Mouse (Mus musculus) inflammation-experienced regulatory T-cells, adult 6 months (primary cell): ENCODE measurements around the gene Rnf208. TPM values are rescaled to one million over a fixed set of nuclear protein-coding genes. Genes with fewer than 3 reads are reported as not detected.

Experiments used
- ATAC-seq: one replicate; pipeline ENCODE4 v1.8.0; 2017
- polyA plus RNA-seq, 3 experiments: library from polyadenylated mRNA; unstranded; fragments of 100-300 nt; shearing (Covaris generic); gene quantifications; one replicate each; pipeline ENCODE4 v1.2.1; 2017

Rnf208 gene
- polyA plus RNA-seq, 3 experiments from 2014 or later, result 0.53 to 1.6 (median 0.99) TPM

DNA sequence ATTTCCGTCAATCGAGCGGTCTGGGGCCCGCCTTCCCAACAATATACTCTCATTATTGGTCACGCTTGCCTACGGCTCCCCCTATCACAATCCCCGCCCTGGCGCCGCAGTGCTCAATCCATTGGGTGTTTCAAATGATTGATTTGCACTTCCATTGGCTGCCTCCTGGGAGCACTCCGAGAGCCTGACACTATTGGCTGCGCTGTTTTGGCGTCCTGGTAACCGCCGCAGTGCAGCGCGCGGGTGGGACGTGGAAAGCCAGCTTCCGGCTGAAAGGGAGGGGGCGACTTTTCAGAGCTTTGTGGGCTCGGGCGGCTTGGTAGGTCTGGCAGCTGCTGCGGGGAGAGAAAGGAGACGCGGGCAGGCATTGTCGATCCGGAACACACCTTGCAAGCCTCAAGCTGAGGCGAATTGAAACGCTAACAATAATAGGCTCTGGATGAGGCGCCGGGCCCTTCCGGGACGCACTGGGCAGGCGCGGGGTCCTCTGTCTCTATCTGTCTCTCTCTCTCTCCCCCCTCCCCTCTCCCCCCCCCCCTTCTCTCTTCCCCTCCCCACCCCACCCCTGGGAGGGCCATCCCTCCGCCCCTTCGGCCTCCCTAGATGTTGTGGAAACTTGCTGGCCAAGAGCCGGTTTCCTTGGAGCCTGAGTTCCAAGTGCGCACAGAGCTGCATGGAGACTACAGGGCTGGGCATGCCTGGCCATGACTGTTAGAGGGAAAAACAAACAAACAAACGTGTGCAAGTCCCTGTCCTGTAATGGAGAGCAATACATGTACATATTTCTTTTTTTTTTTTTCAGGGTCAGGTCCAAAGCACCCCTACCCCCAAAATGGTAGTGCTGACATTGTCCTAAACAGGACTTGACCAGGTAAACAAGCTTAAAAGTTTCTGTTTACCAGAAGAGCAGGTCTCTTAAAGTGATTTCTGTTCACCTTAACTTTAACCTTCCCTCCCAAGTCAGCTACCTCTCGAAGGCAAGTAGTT, 17.0 kb upstream of the Rnf208 start:
- ATAC-seq, result peak; percentile 90

DNA sequence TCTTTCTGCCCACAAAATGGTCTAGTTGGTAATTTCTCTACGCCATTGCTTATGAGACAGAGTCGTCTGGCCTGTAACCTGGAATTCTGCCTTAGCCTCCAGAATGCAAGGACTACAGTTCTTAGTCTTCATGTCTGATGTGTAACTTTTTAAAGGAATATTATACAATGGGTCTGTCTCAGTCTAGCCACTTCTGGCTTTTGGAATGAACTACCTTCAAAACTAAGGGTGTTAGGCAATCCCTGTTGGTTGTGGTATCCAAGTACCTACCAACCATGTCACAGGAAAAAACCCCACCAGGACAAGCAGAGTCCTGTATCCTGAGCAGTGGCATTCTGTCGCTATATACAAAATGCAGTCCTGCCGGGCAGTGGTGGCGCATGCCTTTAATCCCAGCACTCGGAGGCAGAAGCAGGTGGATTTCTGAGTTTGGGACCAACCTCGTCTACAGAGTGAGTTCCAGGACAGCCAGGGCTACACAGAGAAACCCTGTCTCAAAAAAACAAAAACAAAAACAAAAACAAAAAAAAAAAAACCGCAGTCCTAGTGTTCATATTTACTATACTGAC, 16.2 kb upstream of the Rnf208 start:
- no peak for ATAC-seq

DNA sequence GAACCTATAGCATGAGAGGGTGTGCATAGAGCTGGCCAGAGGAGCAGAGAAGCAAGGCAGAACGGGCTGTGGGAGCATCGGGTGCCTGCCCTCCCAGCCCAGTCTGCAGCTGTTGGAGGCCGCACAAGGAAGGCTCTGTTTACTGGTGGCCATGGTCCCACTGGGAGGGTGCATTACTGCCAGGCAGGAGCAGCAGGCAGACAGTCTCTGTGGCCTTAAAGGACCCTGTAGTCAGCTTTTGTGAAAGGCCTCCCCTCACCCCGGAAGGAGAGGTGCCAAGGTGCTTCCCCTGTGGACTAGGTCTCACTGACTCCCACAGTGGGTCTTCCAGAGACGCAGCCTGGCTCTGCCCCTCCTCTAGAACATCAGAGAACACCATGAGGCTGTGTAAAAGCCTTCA, 15.2 kb upstream of the Rnf208 start:
- no peak for ATAC-seq

DNA sequence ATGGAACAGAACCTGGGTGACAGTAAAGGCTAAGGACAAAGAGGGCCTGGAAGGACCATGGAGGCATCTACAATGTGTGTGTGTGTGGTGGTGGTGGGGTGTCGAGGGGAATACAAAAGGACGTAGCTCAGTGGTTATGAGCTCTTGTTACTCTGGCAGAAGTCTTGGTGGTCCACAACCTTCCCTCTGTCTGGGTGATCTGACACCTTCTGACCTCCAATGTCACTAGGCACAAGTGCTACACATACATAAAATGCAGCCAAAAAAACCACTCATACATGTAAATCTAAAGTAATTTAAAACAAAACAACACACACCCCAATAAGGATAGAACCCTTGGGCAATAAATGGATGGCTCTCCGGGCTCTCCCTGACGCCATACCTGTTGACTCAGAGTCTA, 14.6 kb upstream of the Rnf208 start:
- no peak for ATAC-seq

DNA sequence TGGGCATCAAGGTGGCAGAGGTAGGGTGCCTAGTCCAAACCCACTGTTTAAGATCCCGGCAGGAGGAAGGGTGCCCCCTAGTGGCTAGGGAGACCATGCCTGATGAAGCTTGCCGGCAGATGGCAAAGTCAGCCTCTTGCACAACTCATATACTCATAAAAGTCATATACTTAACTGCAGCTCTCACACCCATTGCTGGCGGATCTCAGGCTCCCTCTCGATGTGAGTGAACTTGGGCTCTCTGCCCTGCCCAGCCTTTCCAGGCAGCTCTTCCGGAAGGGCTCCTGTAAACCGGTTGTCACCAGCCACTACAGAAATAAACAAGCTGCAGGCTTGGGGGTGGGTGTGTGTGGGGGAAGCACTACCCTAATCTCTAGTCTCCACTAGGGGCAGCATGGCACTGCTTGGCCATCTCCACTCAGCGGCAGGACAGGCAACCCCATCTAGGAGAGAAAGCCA, 13.6 kb upstream of the Rnf208 start:
- ATAC-seq, result peak; percentile 48

DNA sequence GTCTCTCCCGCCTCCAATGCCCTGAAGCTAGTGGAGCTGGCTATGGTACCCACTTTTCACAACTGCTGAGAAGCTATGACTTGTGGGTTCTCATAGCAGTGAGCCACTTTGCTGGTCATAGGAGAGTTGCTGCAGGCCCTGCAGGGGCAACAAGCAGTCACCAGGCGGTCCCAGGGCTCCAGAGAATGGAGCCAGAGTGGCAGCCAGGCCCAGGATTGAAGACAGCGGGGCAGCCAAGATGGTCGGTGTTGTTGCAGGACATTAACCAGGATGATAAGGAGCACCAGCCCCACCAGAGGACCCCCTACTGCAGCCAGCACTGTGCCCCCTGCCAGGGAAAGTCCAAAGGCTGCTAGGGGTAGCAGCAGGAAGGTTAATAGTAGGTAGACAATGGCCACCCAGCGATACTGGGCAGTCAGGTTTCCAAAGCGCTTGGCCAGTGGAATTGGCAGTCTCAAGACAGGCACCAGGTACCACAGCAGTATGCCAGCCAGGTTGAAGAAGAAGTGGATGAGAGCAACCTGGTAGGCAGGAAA, 13.0 kb upstream of the Rnf208 start:
- no peak for ATAC-seq

DNA sequence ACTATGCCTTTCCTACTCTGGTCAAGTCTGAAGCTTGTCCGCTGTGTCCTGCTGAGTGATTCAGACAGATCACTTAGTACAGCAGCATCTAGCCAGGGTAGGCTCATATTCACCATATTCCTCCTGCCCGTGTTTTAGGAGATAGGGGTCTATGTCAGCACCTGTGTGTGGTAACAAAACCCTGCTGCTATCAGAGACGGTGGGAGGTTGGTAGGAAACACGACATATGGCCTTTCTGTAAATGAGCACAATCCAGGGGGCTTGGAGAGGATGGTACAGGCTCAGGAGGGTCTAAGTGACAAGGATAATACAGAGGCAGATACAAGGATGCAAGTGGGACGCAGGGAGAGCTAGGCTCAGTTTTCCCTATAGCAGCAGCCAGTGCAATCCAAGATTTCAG, 12.5 kb upstream of the Rnf208 start:
- ATAC-seq, result no peak

DNA sequence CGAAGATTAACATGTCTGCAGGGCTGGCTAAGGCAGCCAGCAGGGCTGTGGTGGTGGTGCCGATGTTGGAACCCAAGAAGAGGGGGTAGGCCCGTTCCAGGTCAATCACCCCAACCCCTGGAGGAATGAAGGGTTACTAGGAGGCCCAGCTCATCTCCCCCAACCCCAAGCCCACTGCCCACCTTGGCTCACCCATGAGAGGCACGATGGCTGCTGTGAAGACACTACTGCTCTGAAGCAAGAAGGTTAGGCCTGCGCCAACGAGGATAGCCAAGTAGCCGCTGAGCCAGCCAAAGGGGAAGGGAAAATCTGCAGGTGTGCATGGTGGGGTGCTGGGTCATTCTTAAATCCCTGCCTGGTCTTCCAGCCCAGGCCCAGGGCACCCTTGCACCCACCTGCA, 11.5 kb upstream of the Rnf208 start:
- ATAC-seq, result no peak

DNA sequence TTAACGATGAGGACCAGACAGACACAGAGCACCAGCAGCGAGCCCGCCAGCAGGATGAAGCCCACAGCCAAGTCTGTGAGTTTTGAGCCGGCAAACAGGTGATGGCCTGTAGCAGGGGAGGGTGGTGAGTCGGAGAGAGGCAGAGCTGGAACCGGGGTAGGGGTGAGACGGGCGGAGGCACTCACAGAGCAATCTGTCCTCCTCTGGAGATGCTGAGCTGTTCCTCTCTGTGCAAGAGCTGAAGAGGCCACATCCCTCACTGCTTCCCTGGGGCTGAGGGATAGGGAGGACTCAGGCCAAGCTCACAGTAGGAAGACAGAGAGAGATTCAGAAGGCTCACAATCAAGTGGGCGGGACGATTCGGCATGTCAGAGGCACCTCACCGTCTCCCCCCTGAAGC, 11.0 kb upstream of the Rnf208 start:
- no peak for ATAC-seq

DNA sequence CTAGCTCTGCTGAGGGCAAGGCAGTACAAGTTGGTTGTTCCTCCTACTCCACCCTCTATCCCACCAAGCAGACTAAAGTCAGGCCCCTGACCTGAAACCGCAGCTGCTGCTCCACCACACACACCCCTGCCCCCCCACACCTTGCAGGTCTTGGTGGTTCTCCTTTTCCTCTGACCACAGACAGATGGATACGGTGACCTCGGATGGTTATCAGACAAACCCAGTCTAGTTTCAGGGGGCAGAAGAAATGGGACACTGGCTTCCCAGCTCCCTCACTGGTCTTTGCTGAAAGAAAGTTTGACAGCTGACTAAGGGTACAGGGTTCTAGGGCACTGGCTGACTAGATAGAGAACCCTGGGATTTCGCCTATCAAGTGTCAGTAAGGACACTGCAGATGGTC, 8.6 kb upstream of the Rnf208 start:
- ATAC-seq, result no peak

DNA sequence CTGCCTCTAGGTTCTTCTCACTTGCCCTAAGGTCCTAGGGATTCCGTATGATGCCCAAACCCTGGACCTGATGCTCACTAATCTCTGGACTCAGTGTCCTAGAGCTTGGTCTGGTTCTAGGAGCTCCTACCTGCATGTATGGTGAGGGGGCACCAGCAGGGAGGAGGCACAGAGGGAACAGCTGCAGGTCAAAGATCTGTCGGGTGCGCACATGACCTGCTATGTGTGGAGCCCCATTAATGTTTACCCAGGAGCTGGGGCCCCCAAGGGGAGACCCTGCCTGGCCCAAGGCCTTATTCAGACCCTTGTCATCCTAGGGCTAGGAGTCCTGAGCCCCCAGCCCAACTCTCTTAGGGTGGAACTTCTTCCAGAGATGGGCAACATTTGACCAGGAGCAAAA, 8.0 kb upstream of the Rnf208 start, which contains the start of gene Slc34a3:
Gene Slc34a3 (minus strand): TSS at position 315 of the 400 bp plus-strand sequence.
- ATAC-seq, result no peak

DNA sequence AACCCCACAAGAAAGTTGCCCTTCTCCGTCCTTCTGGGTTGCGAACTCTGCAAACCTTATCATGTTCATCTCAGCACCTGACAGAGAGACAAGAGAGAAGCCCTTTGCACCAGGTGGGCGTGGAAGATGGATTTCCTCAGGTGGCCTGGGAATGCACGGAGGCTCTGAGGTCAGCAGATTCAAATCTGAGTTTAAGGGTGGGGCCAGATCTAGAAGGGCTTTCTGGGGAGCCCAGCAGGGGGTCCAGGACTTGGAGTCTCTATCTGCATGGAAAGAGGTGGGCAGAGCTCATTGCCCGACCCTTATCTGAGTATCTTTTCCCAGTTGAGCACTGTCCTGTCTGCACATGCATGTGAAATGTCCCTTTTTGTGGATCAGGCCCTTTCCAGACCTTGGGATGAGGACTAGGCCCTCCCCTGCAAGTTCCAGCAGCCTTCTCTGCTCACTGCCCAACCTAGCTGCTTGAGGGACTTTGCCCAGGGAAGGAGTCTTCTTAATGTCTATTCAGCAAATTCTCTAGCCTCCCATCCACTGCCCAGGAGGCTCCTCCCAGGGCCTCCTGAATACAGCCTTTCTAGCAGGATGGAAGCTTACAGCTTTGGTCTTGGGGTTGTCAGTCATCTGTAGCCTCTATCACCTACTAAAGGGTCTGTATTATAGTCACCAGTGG, 7.4 kb upstream of the Rnf208 start:
- ATAC-seq, result no peak

DNA sequence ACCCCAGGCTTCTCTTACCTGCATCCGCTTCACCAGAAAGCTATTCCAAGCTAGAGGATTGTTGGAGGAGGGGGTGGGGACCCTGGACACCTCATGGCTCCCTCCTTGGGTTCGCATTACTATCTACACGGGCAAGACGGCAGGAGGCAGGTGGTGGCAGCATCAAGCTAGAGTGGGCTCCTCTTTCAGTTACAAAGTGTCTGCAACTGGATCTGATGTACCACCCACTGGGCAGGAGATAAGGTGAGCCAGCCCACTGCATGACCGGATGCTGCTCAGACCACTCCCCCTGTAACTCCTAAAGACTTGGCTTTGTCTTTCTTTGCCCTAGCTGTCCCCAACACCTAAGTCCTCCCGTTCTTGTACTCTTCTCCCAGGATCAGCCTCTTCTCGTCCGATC, 5.4 kb upstream of the Rnf208 start, which contains the start of gene Rnf224:
Gene Rnf224 (minus strand): TSS at position 174 of the 400 bp plus-strand sequence.
- ATAC-seq, result no peak

DNA sequence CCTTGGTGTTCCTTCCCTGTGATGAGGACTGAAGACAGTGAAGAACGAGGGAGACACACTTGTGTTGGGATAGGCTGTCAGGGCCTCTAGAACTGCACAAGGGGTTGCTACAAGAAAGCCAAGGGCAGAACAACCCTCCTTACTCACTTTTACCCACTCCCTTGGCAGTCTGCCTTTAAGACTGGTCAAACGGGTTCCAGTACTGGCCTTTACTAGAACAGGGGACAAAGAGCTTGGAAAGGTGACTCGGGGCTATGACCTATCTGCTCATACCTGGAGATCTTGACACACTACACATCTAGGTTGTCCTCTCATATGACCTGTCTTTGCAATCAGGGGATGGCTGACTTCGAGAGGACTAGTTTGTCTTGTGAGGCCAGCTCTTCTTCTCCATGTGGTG, 4.5 kb upstream of the Rnf208 start:
- no peak for ATAC-seq

DNA sequence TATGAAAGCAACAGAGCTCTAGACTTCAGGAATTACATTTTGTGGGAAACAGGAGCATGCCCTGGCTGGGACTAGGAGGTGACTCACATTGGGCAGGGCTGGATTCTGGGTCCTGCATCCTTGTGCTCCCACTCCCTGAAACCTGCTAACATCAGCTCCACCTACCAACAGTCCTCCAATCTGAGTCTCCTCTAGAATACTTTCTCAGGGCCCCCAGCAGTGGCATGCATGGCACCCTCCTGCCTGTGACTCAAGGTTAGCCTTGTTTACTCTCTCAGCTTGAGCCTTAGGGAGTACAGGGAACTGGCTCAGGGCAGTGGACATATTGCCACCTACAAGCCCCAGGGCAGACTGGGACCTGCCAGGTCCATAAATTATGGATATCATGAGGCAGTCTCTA, 3.9 kb upstream of the Rnf208 start:
- no peak for ATAC-seq

DNA sequence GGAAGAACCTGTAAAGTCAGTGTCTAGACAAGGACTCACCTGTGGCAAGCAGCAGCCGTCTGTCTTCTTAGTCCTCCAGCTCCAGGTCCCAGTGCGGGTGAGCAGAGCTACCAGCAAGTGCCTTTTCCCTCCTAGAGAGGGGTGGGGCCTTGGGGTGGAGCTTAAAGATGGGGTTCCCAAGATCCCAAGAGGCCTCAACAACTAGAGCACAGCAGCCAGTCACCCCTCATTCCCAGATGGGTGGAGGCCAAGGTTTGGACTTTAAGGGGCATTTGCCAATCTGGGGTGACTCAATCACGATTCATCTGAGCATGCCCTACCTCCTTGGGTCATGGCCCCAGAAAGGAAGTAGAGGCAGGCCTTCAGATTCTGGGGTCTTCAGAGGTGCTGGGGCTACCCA, 2.3 kb upstream of the Rnf208 start:
- ATAC-seq, result no peak

DNA sequence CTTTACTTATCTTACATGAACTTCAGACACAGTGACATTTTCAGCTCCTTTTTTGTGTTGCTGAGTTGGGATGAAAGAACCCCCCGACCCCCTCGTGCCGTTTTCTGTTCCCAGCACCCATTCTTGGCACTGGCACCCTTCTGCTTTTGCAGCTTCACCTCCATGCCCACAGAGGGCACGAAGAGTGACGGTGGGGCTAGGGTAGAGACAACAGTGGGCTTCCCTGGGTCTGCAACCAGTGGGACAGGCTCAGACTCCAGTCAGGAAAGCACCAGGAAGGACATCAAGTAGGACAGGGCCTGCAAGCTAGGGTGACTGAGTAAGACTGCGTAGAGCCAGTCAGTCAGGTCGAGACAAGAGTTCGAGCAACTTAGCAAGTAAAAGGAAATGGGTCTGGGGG, 1.7 kb upstream of the Rnf208 start:
- ATAC-seq, result no peak

DNA sequence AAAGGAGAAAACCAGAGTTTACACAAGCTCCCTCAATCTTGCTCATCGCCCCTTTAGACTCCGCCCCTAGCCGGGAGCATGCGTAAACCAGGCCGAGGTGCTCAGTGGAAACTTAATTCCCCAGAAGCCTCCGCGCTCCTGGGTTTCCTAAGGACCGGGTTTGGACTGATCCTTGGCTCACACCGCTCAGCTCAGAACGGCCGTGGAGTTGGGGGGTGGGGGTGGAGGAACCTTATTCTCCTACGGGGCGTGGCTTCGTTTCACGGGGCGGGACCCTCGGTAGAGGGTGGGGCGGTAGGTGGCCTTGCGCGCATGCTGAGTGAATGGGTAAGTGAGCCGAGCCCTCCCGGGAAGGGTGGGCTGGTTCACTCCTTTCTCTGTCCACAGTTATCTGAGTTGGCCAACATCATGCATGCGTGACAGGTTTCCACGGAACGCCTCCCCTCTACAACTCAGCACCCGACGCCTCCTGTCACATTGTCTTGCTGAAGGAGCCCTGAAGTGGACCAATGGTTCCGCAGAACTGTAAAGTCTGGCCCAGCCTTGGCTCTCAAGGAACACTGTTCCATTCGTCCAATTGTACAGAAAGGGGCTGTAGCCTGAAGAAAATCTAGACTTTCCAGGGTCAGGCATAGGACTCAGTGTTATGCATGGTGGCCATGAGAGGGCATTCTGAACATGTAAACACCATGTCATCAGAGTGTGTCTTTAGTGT, 1.2 kb upstream of the Rnf208 start:
- ATAC-seq, result peak; percentile 61

DNA sequence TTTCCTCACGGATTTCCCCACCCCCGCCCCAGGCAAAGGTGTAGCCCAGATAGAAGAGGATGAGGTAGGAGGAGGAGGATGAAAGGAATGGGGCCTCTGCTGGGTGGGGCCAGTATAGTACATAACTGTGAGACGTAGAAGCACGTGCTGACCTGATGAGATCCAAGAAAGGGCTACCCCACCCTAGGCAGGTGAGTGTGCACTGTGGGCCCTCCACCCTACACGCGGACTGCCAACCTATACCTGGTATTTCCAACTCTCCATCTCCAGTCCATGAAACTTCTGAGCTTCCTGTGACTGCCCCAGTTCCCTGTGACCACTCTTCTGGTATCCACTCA, 648 bp upstream of the Rnf208 start:
- peak; percentile 22 for ATAC-seq

DNA sequence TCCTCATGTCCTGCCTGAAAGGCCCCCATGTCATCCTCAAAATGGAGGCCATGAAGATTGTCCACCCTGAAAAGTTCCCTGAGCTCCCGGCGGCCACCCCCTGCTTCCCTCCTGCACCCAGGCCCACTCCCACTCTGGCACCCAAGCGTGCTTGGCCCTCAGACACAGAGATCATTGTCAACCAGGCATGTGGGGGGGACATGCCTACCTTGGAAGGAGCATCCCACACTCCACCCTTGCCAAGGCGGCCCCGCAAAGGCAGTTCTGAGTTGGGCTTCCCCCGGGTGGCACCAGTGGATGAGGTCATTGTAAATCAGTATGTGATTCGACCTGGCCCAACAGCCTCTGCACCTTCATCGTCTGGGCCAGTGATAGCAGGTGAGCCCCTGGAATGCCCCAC, 1.3 kb downstream of the Rnf208 start:
- no peak for ATAC-seq

DNA sequence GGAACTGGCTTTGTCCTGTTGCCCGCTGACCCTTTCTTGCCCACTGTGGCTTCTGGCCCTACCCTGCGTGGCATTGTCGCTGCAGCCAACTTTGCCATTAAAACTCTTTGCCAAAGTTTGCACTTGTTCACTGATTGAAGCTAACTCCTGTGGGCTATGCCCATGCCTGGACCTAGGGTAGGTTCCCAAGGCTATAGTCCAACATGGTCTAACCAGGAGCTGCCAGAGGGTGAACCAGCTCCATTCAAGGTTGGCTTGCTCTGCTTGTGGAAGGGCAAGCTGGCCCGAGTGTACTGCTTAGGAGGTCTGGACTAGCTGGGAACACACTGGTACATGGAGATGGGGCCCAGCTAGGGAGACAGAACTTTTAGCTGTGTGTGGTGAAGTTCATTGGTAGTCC, 2.1 kb downstream of the Rnf208 start:
- no peak for ATAC-seq
